Mouse (Mus musculus) heart, adult 9 months (tissue): ENCODE measurements around the gene Fam89a.

Experiments
- DNase-seq, 2 experiments: peaks; one replicate each; pipeline ENCODE4 v3.0.0; 2022; ENCODE audit warnings: low spot score in 2 of 2

Gene Fam89a

DNA sequence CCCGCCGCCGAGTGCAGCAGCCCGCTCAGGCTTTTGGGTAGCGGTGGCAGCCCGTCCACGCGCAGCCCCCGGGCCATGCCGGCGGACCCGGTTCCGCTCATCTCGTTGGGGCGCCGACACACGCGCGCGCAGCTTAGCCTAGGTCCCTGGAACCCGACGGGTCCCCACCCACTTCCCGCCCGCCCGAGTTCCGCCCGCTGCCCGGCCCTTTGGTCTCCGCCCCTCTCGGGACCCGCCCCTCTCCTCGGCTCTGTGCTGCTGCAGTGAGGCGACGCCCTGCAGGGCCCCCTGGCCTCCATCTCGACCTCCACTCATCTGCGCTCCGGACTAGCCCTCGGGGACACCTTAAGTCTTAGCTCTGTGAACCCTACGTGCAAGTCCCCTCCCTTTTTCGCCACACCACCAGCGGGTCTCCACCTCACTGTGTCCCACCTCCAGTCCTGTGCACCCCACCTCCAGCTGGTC is at the start of gene Fam89a:
Gene Fam89a, minus strand, starts transcription at position 124 of the 465 bp plus-strand sequence.
- peak; percentile 18 to 28 for DNase-seq

DNA sequence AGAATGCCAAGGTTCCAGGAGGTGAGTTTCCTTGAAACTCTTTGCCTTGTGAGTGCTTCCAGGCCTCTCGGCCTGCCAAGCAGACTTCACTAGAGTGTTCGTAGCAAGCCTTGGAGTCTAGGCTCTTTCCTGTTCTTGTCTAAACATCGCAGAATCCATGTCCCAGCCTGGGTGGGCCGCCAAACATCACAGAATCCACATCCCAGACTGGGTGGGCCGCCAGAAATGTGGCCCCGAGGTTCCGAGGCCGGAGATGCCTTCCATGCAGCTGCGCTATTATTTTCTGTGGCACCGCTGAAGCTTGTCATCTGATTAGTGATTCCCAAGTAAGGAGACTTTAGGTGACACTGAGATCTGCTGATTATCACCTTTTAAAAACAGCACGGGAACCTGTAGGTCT is 48.9 kb upstream of the Fam89a start:
- no peak for DNase-seq

GRCm38 (mm10) chr8:124795781-124796488 is 44.3 kb upstream of the Fam89a start:
- no peak for DNase-seq

DNA sequence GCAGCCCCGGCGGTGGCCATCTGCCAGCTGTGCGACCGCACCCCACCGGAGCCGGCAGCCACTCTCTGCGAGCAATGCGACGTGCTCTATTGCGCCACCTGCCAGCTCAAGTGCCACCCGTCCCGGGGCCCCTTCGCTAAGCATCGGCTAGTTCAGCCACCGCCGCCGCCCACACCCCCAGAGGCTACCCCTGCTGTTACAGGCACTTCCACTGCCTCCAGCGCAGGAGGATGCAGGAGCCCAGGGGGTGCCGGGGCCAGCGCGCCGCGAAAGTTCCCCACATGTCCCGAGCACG is 42.8 kb upstream of the Fam89a start:
- DNase-seq: no peak

DNA sequence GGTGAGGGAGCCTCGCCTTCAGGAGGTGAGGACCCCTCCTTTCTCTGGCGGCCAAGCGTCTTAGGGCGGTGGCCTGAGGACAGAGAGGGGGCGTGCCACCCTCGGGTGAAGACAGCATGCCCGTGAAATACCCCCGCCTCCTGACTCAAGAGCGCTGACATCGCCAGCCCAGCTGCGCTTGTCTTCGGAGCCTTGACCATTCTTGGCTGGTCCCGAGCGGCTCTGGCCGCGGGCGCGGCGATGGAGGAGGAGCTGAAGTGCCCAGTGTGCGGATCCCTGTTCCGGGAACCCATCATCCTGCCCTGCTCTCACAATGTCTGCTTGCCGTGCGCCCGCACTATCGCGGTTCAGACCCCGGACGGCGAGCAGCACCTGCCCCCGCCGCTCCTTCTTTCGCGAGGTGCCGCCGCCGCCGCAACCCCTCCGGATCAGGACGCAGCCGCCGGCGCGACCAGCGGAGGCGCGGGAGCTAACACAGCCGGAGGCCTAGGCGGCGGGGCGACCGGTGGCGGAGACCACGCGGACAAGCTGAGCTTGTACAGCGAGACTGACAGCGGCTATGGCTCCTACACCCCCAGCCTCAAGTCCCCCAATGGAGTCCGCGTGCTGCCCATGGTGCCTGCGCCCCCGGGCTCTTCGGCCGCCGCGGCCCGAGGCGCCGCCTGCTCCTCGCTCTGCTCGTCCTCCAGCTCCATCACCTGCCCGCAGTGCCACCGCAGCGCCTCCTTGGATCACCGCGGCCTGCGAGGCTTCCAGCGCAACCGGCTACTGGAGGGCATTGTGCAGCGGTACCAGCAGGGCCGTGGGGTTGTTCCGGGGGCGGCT is 42.2 kb upstream of the Fam89a start:
- no peak for DNase-seq

- peak; percentile 40 to 75 for DNase-seq
Measured at GRCm38 (mm10) chr8:124793172-124793651, 41.6 kb upstream of the Fam89a start.

DNA sequence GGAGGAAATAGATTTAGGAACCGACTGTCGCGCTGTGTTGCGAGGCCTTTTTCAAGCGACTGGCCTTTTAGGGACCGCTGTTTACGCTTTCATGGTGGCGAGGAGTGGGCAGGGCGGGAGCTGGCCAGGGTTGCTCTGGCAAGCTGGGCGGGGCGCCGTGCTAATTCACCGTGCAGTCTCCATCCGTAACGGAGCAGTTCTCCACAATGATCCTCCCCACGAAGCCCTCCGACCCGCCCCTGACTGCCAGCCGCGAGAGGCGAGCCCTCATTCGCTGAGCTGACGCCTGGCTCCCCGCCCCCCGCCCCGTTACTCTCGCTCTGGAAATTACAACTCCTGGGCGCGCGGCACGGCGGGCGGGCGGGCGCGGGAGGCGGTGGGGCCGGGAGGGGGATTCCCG is 41.1 kb upstream of the Fam89a start, which contains the start of gene Trim67:
Gene Trim67, plus strand, starts transcription at position 385 of the 400 bp plus-strand sequence.
- no peak for DNase-seq

GRCm38 (mm10) chr8:124792186-124792585 is 40.6 kb upstream of the Fam89a start:
- no peak for DNase-seq

DNA sequence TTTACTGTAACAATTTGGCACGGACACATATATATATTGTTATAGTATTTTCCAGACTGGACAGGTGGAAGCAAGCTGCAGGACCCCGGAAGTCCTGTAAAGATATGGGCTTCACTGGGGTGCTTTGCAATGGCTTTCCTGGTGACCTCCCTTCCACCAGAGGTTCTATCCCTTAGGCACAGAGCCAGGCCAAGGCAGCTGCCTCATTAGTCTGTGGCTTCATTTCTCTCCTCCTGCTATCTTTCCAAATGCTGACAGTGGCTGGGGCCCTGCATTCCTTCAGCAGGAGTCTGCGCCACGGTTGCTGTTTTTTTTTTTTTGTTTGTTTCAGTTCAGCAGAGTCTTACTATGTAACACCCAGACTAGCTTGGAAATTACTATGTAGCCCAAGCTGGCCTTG is 40.1 kb upstream of the Fam89a start:
- no peak for DNase-seq

DNA sequence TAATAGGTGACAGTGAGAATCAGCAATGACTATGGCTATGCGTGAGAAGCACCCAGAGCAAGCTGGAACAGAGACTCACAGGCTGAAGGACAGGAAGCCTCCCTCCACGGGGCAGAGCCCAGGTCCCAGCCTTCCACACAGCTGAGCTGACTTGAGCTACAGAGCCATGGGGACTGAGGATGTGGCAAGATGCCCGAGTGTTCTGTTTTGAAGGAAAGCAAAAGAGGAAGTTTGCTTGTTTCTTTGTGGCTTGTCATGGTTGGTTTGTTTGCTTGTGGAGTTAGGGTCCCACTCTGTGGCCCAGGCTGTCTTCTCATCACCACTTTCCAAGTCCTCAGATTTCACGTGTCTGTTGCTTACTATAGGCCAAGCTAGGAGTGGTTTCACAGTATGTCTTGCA is 39.0 kb upstream of the Fam89a start:
- no peak for DNase-seq

- DNase-seq: no peak
Measured at GRCm38 (mm10) chr8:124784613-124785012, 33.0 kb upstream of the Fam89a start.

DNA sequence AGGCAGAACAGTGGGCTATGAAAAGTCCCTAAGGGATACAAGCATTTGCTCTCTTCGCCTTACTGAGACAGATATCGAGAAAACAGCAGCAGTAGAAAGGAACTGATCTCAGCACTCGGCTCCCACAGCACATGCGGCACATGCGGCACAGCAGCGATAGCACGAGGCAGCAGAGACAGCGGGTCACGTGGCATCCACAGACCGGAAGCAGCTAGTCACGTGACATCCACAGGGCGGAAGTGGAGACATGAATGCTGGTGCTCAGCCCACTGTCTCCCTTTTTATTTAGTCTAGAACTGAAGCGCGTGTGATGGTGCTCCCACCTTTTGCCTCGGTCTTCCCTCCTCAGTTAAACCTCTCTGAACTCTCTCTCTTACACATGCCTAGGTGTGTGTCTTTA is 31.6 kb upstream of the Fam89a start:
- DNase-seq: no peak

GRCm38 (mm10) chr8:124782431-124782830 is 30.8 kb upstream of the Fam89a start:
- DNase-seq: no peak

- peak; percentile 53 to 65 for DNase-seq
Measured at GRCm38 (mm10) chr8:124780236-124780635, 28.6 kb upstream of the Fam89a start.

DNA sequence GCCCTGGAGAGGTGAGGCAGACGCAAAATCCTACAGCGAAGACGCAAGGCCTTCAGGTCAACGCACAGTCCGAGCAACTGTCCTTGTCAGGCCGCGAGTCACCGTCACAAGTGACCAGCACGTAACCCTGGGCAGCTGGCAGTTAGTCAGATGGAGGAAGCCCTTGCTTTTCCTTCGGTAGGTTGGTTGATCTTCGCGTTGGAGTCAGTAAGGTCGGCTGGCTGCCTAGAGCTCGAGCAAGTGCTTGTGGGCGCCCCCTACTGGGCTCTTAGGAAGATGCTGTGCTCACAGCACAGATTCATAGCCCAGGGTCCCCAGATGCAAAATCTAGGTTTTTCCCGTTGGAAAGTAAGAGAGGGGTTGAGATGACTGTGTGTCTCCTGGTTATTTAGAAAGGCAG is 24.1 kb upstream of the Fam89a start:
- DNase-seq: peak; percentile 23 to 30

DNA sequence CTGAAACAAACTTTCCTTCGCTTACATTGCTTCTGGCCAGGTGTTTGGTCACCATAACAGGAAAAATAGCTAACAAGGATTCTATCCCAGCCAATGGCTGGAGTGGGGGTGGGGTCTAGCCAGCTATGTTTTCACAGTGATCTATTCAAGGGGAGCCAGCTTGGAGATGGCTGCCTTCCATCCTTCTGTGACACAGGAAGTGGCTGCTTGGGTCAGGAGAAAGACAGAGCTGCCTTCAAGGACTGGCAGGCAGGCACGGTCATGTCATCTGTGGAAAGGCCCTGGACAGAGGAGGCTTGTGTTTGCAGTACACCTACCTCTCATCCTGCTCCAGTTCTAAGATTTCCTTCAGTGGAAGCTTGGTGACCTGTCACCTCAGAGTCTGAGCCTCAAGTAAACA is 20.8 kb upstream of the Fam89a start:
- DNase-seq: no peak

DNA sequence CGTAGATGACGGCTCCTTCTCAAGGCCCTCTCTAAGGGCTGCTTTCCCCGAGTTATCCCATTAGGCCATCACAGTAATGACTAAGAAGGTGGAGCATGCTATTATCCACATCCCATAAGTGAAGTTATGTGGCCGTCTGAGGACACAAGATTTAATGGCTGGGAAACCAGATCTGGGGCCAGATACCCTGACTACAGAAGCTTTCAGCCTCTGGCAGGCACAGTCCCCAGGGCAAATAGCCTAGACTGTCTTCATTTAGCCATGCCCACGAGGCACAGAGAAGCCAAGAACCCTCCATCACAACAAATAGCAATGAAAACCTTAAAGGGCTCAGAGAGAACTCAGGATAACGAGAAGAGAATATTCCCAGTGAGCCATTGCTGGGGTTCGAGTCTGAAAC is 11.4 kb upstream of the Fam89a start:
- no peak for DNase-seq

GRCm38 (mm10) chr8:124758544-124758943 is 6.9 kb upstream of the Fam89a start:
- DNase-seq: no peak

GRCm38 (mm10) chr8:124756601-124757000 is 5.0 kb upstream of the Fam89a start:
- DNase-seq: no peak

GRCm38 (mm10) chr8:124756153-124756552 is 4.5 kb upstream of the Fam89a start:
- no peak for DNase-seq

- DNase-seq: no peak
Measured at GRCm38 (mm10) chr8:124755481-124755880, 3.8 kb upstream of the Fam89a start.

- DNase-seq: no peak
Measured at GRCm38 (mm10) chr8:124754792-124755190, 3.2 kb upstream of the Fam89a start.
